Mouse (Mus musculus) heart, embryonic 14.5 days (tissue): Measurements from ENCODE around the gene Pogk. TPM values are rescaled to one million over a fixed set of nuclear protein-coding genes. Genes with fewer than 3 reads are reported as not detected.

Experiments
- ATAC-seq: fragments of 200-750 bp; cut with Nextera tagmentation; 2 replicates; pipeline ENCODE4 v1.8.0; 2017; ENCODE audit warnings: low read depth, moderate TSS enrichment; ENCODE audit not compliant: insufficient number of reproducible peaks, insufficient read depth, low FRiP score
- H3K27ac ChIP-seq, 2 experiments: fragments of 200-500 bp in 1 of 2; fragments of 300-500 bp in 1 of 2; sonication (generic) in 1 of 2; replicated peaks in 1 of 2; 2 replicates each; pipeline ENCODE4 v1.5.1; 2012 to 2014; ENCODE audit warnings: low read depth in 2 of 2, low read length in 2 of 2, control low read depth in 1 of 2, mild to moderate bottlenecking in 1 of 2, mixed read lengths in 1 of 2; ENCODE audit not compliant: control insufficient read depth in 1 of 2, insufficient read depth in 1 of 2
- H3K27me3 ChIP-seq: fragments of 300-500 bp; sonication (generic); 2 replicates; pipeline ENCODE4 v1.6.1; 2014; ENCODE audit warnings: mild to moderate bottlenecking, low read length, control low read depth; ENCODE audit not compliant: control insufficient read depth, insufficient read depth
- H3K36me3 ChIP-seq: fragments of 300-500 bp; sonication (generic); 2 replicates; pipeline ENCODE4 v1.6.1; 2014; ENCODE audit warnings: mild to moderate bottlenecking, control low read depth, low read length, mixed read lengths; ENCODE audit not compliant: control insufficient read depth, insufficient read depth
- H3K4me1 ChIP-seq, 2 experiments: fragments of 200-500 bp in 1 of 2; fragments of 300-500 bp in 1 of 2; sonication (generic) in 1 of 2; 2 replicates each; pipeline ENCODE4 v1.6.1; 2012 to 2014; ENCODE audit warnings: low read length in 2 of 2, control low read depth in 1 of 2, mixed read lengths in 1 of 2; ENCODE audit not compliant: control insufficient read depth in 2 of 2, insufficient read depth in 2 of 2
- H3K4me2 ChIP-seq: fragments of 300-500 bp; sonication (generic); 2 replicates; pipeline ENCODE4 v1.6.1; 2014; ENCODE audit warnings: mild to moderate bottlenecking, low read length
- H3K4me3 ChIP-seq, 2 experiments: fragments of 200-500 bp in 1 of 2; fragments of 300-500 bp in 1 of 2; sonication (generic) in 1 of 2; 2 replicates each; pipeline ENCODE4 v1.5.1; 2012 to 2014; ENCODE audit warnings: low read length in 2 of 2, mild to moderate bottlenecking in 2 of 2, control low read depth in 1 of 2, low read depth in 1 of 2, moderate library complexity in 1 of 2; ENCODE audit not compliant: control insufficient read depth in 1 of 2, insufficient read depth in 1 of 2
- H3K9ac ChIP-seq: fragments of 300-500 bp; sonication (generic); 2 replicates; pipeline ENCODE4 v1.6.1; 2014; ENCODE audit warnings: mild to moderate bottlenecking, low read length
- H3K9me3 ChIP-seq: fragments of 300-500 bp; sonication (generic); 2 replicates; pipeline ENCODE4 v1.6.1; 2016; ENCODE audit warnings: low read length, control low read depth; ENCODE audit not compliant: control insufficient read depth
- WGBS: fragments of 180-500 bp; shearing (Covaris S2); extraction: QIAGEN DNeasy Blood & Tissue Kit; methylation state at CpG from one replicate; pipeline ENCODE4 v1.1.7; 2014; 5-methylcytosine and 5-hydroxymethylcytosine counted together
- polyA plus RNA-seq: library from polyadenylated mRNA; unstranded; fragments of >200 nt; fragmentation: Nextera tagmentation; extraction: Ambion mirVana; gene quantifications from 2 replicates; pipeline ENCODE4 v1.2.1, GENCODE M21; 2014

Gene Pogk
- polyA plus RNA-seq, 1 experiment from 2014 or later = 12.4 TPM

GRCm38 (mm10) chr1:166360896-166361295 is 48.8 kb downstream of the Pogk start:
- Histone ChIP-seq H3K27ac (no peak overlapping the region), H3K27me3 (no peaks in the 10 kb centered on the region), H3K9ac (no peak overlapping the region), H3K9me3 (no peaks in the 10 kb centered on the region), H3K36me3 (no peaks in the 10 kb centered on the region), H3K4me3 (no peak overlapping the region), H3K4me1 (no peaks in the 10 kb centered on the region), H3K4me2 (no peak overlapping the region)
- ATAC-seq = no peak
- 75% methylated on average over 5 of the region's 5 CpGs for WGBS

GRCm38 (mm10) chr1:166360157-166360855 is 49.4 kb downstream of the Pogk start:
- no peak overlapping the region for H3K4me2 ChIP-seq
- no peaks in the 10 kb centered on the region for H3K4me1 ChIP-seq
- no peaks in the 10 kb centered on the region for H3K36me3 ChIP-seq
- no peaks in the 10 kb centered on the region for H3K9me3 ChIP-seq
- whole genome bisulfite sequencing = 24% methylated on average over 14 of the region's 14 CpGs
- no peak for ATAC-seq
- no peak overlapping the region for H3K9ac ChIP-seq
- no peak overlapping the region for H3K4me3 ChIP-seq
- H3K27ac ChIP-seq = no peak overlapping the region
- H3K27me3 ChIP-seq = no peaks in the 10 kb centered on the region

- Histone ChIP-seq H3K9me3 (no peaks in the 10 kb centered on the region), H3K9ac (no peak overlapping the region), H3K4me2 (no peak overlapping the region), H3K27ac (no peak overlapping the region), H3K4me1 (no peaks in the 10 kb centered on the region), H3K27me3 (no peaks in the 10 kb centered on the region), H3K4me3 (no peak overlapping the region), H3K36me3 (no peaks in the 10 kb centered on the region)
- 83% methylated on average over 11 of the region's 11 CpGs for WGBS
- ATAC-seq = no peak
Observed at GRCm38 (mm10) chr1:166349751-166350150, 59.9 kb downstream of the Pogk start.

- no peak for ATAC-seq
- H3K27ac ChIP-seq = no peak overlapping the region
- no peaks in the 10 kb centered on the region for H3K36me3 ChIP-seq
- no peak overlapping the region for H3K9ac ChIP-seq
- 64% methylated on average over 3 of the region's 3 CpGs for WGBS
- H3K9me3 ChIP-seq = no peaks in the 10 kb centered on the region
- H3K4me1 ChIP-seq = no peaks in the 10 kb centered on the region
- no peak overlapping the region for H3K4me2 ChIP-seq
- H3K4me3 ChIP-seq = no peak overlapping the region
- no peaks in the 10 kb centered on the region for H3K27me3 ChIP-seq
Observed at GRCm38 (mm10) chr1:166349341-166349740, 60.3 kb downstream of the Pogk start.

- no peaks in the 10 kb centered on the region for H3K36me3 ChIP-seq
- WGBS = 69% methylated on average over 3 of the region's 3 CpGs
- ATAC-seq = no peak
- no peak overlapping the region for H3K27ac ChIP-seq
- no peaks in the 10 kb centered on the region for H3K9me3 ChIP-seq
- H3K4me3 ChIP-seq = no peak overlapping the region
- H3K27me3 ChIP-seq = no peaks in the 10 kb centered on the region
- H3K4me1 ChIP-seq = no peaks in the 10 kb centered on the region
- no peak overlapping the region for H3K9ac ChIP-seq
- no peak overlapping the region for H3K4me2 ChIP-seq
Observed at GRCm38 (mm10) chr1:166346906-166347305, 62.8 kb downstream of the Pogk start.

- no peaks in the 10 kb centered on the region for H3K27me3 ChIP-seq
- no peaks in the 10 kb centered on the region for H3K36me3 ChIP-seq
- H3K4me1 ChIP-seq = no peaks in the 10 kb centered on the region
- no peak overlapping the region for H3K9ac ChIP-seq
- H3K27ac ChIP-seq = no peak overlapping the region
- H3K9me3 ChIP-seq = no peaks in the 10 kb centered on the region
- H3K4me3 ChIP-seq = no peak overlapping the region
- ATAC-seq = no peak
- WGBS = 88% methylated on average over 6 of the region's 6 CpGs
- no peak overlapping the region for H3K4me2 ChIP-seq
Observed at GRCm38 (mm10) chr1:166345602-166346001, 64.1 kb downstream of the Pogk start.

- Histone ChIP-seq H3K4me3 (no peak overlapping the region), H3K36me3 (no peaks in the 10 kb centered on the region), H3K27me3 (no peaks in the 10 kb centered on the region), H3K27ac (no peak overlapping the region), H3K4me1 (no peaks in the 10 kb centered on the region), H3K9ac (no peak overlapping the region), H3K9me3 (no peaks in the 10 kb centered on the region), H3K4me2 (no peak overlapping the region)
- 86% methylated on average over 8 of the region's 8 CpGs for WGBS
- ATAC-seq = no peak
Observed at GRCm38 (mm10) chr1:166344300-166345077, 65.2 kb downstream of the Pogk start.
